Mouse (Mus musculus): ENCODE results near the gene Rhod.
"Not testable (repeated sequence)": the region's sequence is repeated elsewhere in the genome, so short reads cannot be mapped to it uniquely, and the experiment has no call there.

Gene Rhod

DNA sequence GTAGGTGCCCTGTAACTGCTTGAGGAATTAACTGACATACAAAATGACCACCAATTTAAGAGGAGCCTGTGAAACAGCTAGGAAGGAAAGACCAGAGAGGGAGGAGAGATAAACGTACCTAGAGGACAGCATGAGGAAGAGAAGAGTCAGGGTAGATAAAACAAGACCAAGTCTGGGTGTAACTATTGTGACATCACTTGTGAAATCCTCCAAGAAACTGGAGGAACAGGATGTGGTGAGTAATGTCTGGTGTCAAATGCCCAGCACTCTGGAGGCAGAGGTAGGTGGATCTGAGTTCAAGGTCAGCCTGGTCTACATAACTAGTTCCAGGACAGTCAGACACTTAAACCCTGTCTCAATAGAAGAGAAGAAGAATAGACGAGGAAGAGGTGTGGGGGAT lies 30.2 kb downstream of the Rhod start:
- no peak for DNase-seq (ENCODE audit: low read depth, low spot score)

DNA sequence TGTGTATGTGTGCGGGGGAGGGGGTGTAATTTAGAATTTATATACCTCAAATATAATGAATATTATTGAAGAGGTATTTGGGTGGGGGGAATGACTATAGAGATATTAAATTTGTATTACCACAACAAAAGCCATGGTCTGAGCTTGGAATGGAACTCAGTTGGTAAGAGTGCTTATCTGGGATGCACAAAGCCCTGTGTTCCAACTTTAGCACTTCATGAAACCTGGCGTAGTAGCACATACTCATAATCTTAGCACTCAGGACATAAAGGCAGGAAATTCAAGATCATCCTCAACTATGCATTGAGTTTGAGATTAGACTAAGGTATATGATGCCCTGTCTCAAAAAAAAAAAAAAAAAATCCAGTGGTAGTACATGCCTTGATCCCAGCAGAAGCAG lies 34.4 kb downstream of the Rhod start:
- DNase-seq (ENCODE audit: low read depth, low spot score): no peak

DNA sequence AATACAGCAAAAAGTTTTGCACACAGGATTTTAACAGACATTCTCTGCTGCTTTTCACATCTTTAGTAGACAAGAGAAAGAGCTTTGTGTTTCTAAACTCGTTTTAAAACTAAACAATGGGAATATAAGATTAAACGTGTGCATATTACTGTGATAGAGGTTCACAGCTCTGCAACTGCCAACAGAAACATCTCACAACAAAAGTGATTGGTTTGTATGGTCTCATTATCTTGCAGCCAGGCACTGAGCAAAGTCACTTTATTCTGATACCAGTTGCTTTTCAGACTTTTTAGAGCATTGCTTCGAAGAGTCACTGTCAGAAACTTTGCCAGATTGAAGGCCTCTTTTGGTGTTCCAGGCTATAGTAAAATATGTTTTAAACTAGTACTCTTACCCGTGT lies 40.3 kb downstream of the Rhod start:
- no peak for DNase-seq (ENCODE audit: low read depth, low spot score)

DNA sequence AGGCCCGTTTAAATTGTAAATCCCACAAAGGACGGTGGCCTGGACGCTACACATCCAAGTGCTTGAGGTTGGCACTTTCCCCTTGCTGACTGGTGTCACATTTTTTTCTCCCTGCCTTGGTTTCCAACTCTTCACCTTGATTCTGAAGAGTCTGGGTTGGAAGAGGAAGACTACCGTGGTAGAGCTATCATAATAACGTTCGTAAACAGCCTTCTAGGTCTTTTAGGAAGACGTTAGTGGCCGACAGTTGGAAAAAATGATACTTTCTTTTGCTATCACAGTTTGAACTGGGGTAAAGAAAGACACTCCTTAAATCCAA lies 40.6 kb downstream of the Rhod start:
- no peak for DNase-seq (ENCODE audit: low read depth, low spot score)

DNA sequence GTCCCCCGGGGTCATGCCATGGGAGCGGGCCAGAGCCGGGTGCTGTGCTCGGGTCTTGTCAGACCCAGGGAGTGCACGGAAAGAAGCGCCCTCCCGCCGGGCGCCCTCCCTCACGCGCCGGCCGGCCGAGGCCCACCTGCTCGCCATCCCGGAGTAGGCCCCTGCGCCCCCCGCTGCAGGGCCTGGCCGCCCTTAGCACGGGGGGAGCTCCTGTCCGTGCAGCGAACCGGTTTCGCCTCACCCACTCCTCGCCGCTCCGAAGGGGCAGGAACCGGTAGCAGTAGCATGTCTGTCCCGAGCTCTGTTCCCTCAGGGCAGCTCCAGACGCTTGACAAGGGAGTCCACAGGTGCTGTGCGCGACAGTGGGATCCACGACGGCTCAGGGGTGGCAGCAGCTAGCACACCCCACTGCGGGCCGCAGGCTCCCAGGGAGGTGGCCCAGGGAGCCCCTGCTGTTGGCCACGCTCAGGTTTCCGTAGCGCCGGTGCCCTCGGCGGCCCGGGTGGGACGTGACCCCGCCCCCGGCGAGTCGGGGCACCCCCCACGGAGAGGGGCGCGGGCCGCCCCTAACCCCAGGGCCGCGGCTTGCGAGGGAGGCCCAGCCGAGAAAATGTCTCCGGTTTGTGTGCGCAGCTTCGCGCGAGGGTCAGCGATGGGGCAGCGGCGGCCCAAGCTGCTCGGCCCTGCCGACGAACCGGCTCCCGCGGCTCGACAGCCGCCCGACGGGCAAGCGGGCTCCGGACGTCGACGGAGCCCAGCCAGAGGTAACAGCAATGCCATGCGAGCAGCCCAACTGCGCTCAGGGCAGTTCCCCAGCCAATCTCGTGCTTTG lies 41.2 kb downstream of the Rhod start, which contains the start of gene Kdm2a:
Kdm2a (minus strand) TSS at position 488 of the 832 bp plus-strand sequence.
- no peak for DNase-seq (ENCODE audit: low read depth, low spot score)

DNA sequence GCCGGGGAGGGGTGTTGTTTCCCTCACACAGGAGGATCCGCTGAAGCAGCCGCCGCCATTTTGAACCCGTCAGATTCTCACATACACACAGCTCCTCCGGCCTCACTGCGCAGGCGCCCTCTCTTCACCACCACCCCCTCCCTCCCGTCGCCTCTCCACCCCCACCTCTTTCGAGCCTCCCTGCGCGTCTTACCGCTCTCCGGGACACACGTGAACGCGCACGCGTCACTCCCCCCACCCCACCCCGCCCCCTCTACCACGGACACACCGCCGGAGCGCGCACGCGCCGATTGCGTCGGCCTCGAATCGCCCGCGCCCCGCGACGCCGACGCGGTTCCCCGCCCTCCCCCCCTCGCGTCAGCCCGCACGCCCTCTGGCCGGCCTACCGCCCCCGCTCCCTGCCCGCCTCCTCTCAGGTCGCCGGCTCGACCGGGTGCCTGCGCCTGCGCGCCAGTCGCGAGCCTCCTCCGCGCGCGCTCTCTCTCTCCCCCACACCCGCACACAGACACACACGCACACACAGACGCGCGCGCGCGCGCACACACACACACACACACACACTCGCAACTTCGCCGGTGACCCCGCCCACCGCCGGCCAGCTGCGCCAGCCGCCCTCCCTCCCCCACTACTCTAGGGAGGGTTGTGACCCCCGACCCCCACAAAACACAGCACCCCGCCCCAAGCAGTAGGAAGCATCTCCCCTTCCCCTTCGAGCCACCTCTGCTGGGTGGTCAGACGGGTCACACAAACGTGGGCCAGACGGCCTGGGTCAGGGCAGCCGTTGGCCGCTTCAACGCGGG lies 42.0 kb downstream of the Rhod start:
- peak; percentile 97 for DNase-seq (ENCODE audit: low read depth, low spot score)

DNA sequence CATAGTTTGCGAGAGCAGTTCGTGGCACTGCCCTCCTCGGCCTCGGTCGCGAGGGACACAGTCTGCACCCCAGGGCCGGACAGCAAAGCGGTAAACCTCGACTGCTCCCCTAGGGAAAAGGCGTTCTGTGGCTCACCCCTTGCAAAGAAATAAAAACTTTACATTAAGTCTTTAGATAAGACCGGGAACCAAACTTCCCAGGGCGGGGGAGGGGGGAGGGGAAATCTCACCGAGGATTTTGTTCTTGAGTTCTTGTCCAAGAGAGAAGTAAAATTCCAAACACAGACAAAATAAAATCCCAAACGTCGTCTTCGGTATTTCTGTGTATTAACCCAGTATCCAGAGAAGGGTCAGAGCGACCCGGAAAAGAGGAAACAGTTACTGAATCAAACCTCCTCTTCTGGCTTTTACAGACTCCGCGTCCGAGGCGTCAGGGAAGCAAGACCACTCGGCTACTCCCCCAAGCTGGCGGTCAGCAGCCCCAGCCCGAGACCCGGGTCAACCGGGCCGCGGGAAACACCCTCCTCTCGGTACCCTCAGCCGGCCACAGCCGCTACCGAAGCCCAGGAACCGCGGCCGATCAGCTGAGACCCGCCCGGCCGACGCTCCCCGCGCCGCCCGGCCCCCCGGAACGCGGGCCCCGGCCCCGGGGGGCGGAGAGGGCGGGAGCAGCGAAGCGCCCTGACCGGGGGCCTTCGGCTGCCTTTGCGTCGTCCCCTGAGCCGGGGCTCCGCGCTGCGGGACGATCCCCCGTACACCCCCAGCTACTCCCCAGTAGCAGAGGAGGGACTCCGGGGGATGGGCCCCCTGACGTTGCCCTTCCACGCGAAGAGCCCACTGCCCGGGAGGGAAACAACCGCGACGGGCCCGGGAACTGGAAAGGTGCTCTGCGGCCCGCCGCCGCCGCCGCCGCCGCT lies 42.9 kb downstream of the Rhod start:
- no peak for DNase-seq (ENCODE audit: low read depth, low spot score)

DNA sequence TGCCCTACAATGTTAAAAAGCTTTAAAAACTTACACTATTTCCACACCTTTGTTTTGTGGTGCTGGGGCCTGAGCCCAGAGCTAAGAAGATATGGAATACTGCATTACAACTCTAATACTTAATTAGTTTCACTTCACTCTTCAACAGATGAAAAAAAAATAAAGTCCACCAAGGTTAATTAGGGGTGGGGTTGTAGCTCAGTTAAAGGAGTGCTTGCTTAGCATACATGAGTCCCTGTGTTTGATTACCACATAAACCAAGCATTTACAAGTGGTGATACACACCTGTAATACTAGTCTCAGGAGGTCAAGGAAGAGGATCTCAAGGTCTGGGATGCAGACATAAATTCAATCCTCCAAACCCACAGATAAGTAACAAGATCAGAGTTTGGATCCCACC lies 52.0 kb downstream of the Rhod start:
- DNase-seq (ENCODE audit: low read depth, low spot score): no peak

DNA sequence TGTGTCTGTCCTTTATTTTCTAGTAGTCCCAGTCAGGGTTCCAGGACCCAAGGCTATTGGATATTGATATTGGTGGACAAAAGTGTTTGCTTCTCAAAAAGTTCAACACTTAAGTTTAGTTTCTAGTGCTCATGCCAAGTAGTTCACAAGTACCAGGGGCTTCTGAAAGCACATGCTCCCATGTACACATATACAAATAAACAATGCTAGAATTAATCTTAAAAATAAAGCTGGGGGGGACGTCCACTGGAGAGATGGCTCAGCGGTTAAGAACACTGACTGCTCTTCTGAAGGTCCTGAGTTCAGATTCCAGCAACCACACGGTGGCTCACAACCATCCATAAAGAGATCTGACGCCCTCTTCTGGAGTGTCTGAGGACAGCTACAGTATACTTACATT lies 54.2 kb downstream of the Rhod start:
- DNase-seq (ENCODE audit: low read depth, low spot score): no peak

DNA sequence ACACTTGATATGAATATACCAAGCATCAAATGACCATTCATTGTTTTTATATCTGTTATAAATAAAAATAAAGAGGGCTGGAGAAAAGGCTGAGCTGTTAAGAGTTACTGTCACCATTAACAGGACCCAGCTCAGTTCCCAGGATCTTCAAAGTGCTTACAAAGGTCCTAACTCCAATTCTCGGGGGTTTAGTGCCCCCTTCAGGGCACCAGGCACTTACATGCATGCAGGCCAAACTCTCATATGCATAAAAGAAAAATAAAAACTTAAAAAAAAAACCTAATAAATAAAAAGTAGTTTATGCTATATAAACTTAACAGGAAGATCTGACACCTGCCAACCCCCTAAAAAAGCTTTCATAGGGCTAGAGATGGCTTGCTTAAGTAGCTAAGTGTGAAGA lies 54.9 kb downstream of the Rhod start:
- DNase-seq (ENCODE audit: low read depth, low spot score): no peak

DNA sequence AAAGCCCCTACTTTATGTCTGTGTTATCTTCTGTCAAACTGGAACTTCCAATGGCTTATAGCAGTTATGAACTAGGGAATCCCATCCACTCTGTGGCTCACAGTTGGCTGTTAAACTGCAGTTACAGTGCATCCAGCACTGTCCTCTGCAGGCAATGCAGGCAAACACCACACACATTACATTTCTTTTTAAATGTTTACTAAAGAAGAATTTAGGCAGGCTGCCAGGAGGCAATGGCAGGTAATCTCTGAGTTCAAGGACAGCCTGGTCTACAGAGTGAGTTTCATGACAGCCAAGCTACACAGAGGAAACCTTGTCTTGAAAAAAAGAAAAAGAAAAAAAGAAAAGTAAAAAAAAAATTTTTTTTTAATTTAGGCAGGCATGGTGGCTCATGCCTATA lies 55.9 kb downstream of the Rhod start:
- DNase-seq (ENCODE audit: low read depth, low spot score): no peak

DNA sequence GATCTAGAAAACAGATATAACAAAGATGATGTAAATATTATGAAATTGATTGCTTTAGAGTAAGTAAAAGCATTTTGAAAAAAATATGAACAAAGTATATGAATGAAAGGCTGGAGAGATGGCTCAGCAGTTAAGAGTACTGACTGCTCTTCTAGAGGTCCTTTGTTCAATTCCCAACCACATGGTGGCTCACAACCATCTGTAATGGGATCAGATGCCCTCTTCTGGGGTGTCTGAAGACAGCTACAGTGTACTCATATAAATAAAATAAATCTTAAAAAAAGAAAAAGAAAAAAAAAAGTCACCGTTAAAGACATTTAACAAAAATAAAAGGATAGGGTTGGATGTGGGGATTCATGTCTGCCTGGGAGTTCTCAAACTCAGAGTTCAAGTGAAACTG lies 56.9 kb downstream of the Rhod start:
- DNase-seq (ENCODE audit: low read depth, low spot score): not testable (repeated sequence)

Data from retina, adult 2 months (tissue).